Mouse (Mus musculus): ENCODE results near the gene Plekhn1.
A peak's percentile ranks its signal among the peaks of the same experiment; 100 is the strongest.

The Plekhn1 gene

DNA sequence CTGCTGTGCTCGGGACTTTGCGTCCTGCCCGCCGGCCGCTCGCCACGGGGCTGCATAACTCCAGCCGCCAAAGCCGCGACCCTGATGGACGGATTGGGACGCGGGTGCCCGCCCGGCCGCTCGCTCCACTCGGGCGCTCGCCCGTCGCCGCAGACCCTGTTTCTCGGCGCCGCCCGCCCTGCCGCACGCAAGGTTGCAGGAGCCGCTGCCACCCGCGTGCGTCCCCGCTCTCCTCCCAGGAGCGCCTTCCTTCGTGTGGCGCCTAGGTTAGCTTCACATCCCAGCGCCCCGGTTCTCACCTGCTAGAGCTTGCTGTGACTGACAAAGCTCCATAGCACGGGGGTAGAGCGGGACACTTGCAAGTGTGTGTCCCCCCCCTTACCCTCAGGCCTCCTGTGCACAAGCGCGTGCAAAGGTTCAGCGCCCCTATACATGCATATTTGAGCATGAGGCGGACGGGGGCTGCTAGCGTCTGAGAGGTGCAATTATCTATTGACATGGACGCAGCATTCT is at the start of gene Plekhn1:
Plekhn1 (minus strand) TSS at position 157 of the 513 bp plus-strand sequence.
- peak; percentile 88 for DNase-seq

GRCm38 (mm10) chr4:156255078-156255839 is 20.6 kb upstream of the Plekhn1 start, which contains the start of gene Samd11:
Gene Samd11 (minus strand): TSS chr4:156255657.
- no peak for DNase-seq

- no peak for DNase-seq
These were observed 19.9 kb upstream of the Plekhn1 start for GRCm38 (mm10) chr4:156254361-156255077.

DNA sequence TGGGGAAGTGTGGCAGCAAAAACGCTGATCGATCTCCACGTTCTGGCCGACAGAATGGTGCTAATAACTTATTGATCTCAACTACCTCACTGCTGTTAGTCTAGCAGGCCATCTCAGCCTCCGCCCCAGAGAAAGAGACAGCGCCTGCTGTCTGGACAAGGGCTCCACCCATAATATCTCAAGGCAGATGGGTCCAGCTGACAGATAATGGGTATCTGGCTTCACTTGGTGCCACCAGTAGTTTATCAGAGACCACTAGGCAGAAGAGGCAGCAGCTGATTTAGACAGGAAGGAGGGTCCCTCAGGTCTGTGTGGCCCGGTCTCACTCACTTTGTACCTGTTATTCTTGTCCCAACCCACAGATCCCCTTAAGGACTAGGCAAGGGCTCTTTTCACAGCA is 18.4 kb upstream of the Plekhn1 start:
- no peak for DNase-seq

GRCm38 (mm10) chr4:156252619-156253018 is 18.0 kb upstream of the Plekhn1 start:
- no peak for DNase-seq

GRCm38 (mm10) chr4:156252140-156252539 is 17.5 kb upstream of the Plekhn1 start:
- no peak for DNase-seq

DNA sequence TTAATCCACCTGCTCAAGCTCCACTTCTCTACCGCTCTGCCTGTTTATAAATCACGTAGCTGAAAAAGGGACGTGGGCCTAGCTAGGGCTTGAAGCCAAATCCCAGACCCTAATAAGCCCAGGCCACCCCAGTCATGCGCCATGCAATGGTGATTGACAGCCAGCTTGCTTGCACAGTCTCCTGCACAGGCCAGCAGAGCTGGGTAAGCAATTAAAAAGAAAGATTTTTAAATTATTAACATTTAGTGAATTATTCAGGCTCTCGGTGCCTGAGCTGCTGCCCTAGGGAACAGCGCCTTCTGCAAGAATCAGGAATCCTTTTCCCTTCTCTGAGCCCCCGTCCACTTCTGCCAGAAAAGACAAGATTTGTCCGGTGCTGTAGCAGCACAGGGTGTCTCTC is 16.4 kb upstream of the Plekhn1 start:
- no peak for DNase-seq

DNA sequence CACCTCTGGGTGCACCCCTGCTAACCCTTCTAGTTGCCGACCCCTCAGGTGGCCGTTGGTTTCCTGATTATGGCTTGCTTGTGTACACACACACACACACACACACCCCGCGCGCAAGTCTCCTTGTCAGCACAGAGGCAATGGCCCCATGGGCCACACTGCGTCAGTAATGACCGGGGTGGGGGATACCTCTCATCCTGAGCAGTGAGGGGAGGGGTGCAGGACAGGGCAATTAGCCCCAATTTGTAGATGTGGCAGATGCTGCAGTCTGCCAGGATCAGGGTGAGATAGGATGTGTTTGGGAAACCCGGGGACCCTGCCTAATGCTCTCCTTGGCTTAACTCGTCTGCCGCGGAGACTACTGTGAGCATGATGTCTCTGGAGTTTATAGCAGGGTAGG is 14.9 kb upstream of the Plekhn1 start:
- no peak for DNase-seq

DNA sequence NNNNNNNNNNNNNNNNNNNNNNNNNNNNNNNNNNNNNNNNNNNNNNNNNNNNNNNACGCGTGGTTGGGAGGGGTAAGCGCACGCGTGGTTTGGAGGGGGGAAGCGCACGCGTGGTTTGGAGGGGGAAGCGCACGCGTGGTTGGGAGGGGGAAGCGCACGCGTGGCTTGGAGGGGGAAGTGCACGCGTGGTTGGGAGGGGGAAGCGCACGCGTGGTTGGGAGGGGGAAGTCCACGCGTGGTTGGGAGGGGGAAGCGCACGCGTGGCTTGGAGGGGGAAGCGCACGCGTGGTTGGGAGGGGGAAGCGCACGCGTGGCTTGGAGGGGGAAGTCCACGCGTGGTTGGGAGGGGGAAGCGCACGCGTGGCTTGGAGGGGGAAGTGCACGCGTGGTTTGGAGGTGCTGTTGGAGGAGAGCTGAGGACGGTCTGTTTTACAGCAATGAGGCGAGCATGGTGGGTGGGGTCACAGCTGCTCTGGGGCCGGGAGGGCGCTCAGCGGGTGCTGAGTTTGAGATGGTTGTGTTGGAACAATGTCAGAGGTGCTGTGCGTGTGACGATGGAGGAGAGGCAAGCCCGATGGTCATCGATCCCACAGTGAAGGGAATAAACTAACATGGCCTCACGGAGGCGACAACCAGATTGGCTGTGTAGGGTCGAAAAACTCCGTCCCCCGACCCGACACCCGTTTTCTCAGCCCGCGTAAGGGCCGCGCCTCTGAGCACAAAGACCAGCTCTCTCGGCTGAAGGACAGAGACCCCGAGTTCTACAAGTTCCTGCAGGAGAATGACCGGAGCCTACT is 2.2 kb upstream of the Plekhn1 start:
- no peak for DNase-seq

GRCm38 (mm10) chr4:156235808-156236533 is 1.3 kb upstream of the Plekhn1 start, which contains the start of gene Noc2l:
Gene Noc2l (plus strand): TSS chr4:156236010.
- DNase-seq, result peak; percentile 95

DNA sequence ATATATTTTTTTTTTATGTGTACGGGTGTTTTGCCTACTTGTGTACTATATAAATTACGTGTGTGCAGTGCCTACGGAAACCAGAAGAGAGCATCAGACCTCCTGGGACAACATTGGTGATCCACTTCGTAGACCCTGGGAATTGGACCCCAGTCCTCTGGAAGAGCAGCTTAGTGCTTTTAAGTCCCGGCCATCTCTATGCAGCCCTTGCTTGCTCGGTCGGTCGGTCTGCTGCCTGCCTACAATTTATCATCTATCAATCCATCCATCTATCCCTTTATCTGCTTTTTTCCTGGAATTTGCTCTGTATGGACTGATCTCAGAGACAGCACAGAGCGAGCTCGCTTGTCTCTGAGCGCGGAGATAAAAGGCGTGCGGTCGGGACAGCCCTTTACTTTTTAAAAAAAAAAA is 708 bp upstream of the Plekhn1 start:
- no peak for DNase-seq

DNA sequence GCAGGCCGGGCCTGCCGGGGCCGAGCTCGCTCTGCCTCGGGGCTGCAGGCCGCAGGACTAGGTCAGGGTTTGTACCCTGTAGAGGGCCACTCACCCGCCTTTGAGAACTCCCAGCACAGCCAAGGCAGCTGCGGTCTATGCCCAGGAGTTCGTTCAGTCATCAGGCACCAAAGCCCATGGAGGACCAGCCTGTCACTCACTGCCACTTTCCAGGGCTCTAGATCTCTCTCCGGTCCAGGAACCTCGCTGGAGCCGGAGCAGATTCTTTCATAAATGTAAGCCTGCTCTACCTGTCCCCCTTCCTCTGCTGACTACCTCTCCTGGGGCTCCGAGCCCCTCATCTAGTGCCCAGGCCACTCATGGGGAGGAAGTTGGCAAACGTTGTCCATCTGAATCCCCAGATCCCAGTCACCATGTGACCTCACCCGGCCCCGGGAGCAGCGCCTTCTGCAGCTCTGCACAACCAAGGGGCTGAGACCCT is 596 bp downstream of the Plekhn1 start:
- DNase-seq, result peak; percentile 54

DNA sequence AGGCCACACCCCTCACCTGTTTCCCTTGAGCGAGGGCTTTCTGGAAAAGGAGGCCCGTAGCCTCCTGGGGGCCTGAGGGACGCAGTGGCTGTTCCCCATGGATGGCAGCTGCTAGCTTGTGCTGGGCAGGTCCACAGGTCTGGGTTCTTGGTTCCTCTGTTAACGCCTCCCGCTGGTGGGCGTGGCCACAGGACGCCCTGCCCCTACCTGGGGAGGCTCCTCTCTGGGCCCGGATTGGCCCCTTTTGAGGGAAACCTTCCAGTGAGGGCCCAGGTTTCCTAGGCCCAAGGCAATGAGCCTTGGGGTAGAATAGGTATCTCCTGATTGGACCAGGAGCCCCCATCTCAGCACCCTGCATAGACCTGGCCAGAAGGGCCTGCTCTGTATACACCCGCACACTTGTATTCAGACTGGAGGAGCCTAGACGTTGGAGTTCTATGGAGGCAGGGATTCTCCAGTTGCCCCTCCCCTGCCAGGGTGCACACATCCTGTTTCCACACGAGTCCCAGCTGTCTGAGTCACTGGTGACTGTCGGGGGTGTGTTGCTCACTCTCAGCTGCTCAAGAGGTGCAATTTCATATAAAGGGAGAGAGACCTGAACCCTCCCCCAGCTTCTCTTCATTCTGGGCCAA is 6.1 kb downstream of the Plekhn1 start:
- no peak for DNase-seq

GRCm38 (mm10) chr4:156227752-156228392 is 6.8 kb downstream of the Plekhn1 start:
- DNase-seq, result peak; percentile 46

- DNase-seq, result no peak
These were observed 10.4 kb downstream of the Plekhn1 start for GRCm38 (mm10) chr4:156224276-156224675.

DNA sequence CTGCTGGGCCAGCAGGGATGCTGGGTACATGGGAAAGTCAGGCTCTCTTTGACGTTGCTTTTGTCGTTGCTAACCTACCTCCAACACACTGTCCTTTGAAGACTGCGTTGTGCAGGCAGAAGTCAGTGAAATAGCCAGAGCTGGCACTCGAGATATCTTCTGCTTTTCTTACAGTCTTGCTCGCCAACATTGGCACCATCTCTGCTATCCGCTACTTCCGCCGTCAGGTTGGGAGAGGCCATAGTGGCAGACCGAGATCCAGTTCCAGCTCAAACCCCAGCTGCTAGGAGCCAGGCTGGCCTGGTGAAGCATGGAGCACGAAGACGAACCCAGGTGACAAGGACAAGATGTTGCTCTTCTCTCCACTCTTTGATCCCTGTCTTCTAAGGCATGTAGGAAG is 14.7 kb downstream of the Plekhn1 start:
- no peak for DNase-seq

GRCm38 (mm10) chr4:156217838-156218237 is 16.8 kb downstream of the Plekhn1 start:
- no peak for DNase-seq

GRCm38 (mm10) chr4:156217022-156217669 is 17.5 kb downstream of the Plekhn1 start:
- DNase-seq, result no peak

- DNase-seq, result no peak
These were observed 18.5 kb downstream of the Plekhn1 start for GRCm38 (mm10) chr4:156216196-156216595.

- no peak for DNase-seq
These were observed 19.0 kb downstream of the Plekhn1 start, which contains the start of gene Perm1 for GRCm38 (mm10) chr4:156215649-156216048. Gene Perm1 (plus strand): TSS chr4:156215868.
